Mouse (Mus musculus) hindbrain, embryonic 13.5 days (tissue): ENCODE data around the gene Mtif3. TPM values are rescaled to one million over a fixed set of nuclear protein-coding genes. Genes with fewer than 3 reads are reported as not detected.
A peak's percentile ranks its signal among the peaks of the same experiment; 100 is the strongest.

Source experiments
- ATAC-seq: fragments of 200-750 bp; cut with Nextera tagmentation; 2 replicates; pipeline ENCODE4 v1.8.0; 2017; ENCODE audit warnings: moderate TSS enrichment; ENCODE audit not compliant: low FRiP score
- H3K27ac ChIP-seq: fragments of 300-500 bp; sonication (generic); 2 replicates; pipeline ENCODE4 v1.5.1; 2015; ENCODE audit warnings: inconsistent platforms, mild to moderate bottlenecking, moderate library complexity
- H3K27me3 ChIP-seq: fragments of 300-500 bp; sonication (generic); 2 replicates; pipeline ENCODE4 v1.6.1; 2015; ENCODE audit warnings: mild to moderate bottlenecking, inconsistent platforms
- H3K36me3 ChIP-seq: fragments of 300-500 bp; sonication (generic); 2 replicates; pipeline ENCODE4 v1.6.1; 2015; ENCODE audit warnings: mild to moderate bottlenecking, inconsistent platforms
- H3K4me1 ChIP-seq: fragments of 300-500 bp; sonication (generic); replicated peaks from 2 replicates; pipeline ENCODE4 v1.6.1; 2015; ENCODE audit warnings: inconsistent platforms
- H3K4me2 ChIP-seq: fragments of 300-500 bp; sonication (generic); 2 replicates; pipeline ENCODE4 v1.6.1; 2015; ENCODE audit warnings: inconsistent platforms, mild to moderate bottlenecking, moderate library complexity
- H3K4me3 ChIP-seq: fragments of 300-500 bp; sonication (generic); 2 replicates; pipeline ENCODE4 v1.5.1; 2015; ENCODE audit warnings: mild to moderate bottlenecking, inconsistent platforms
- H3K9ac ChIP-seq: fragments of 300-500 bp; sonication (generic); 2 replicates; pipeline ENCODE4 v1.6.1; 2015; ENCODE audit warnings: mild to moderate bottlenecking, inconsistent platforms
- H3K9me3 ChIP-seq: fragments of 300-500 bp; sonication (generic); 2 replicates; pipeline ENCODE4 v1.6.1; 2016; ENCODE audit warnings: inconsistent platforms
- WGBS: fragments of 180-500 bp; shearing (Covaris S2); methylation state at CpG from one replicate; pipeline ENCODE4 v1.1.7; 2015; 5-methylcytosine and 5-hydroxymethylcytosine counted together
- polyA plus RNA-seq: library from polyadenylated mRNA; unstranded; fragments of >200 nt; fragmentation: Nextera tagmentation; extraction: Ambion mirVana; gene quantifications from 2 replicates; pipeline ENCODE4 v1.2.1, GENCODE M21; 2015

Gene Mtif3
- polyA plus RNA-seq, 1 experiment from 2014 or later = 26.5 TPM

DNA sequence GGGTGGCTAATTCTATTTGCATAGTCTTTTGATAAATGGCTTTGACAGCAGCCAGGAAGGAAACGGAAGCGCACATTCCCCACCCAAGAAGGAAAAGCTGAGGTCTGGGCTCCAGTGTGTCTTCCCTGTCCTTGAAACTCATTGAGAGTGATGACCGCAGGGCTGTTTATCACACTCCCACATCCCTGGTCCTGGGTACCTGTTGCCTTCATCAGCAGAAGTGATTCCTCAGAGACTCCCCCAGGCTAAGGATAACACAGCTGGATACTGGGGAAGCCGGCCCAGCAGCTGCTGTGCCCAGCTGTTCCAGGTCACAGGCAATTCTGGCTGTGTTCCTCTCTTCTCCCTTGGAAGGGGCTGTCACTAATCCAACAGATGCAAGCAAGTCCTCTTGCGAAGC lies 56.1 kb downstream of the Mtif3 start:
- no peaks in the 10 kb centered on the region for H3K9me3 ChIP-seq
- H3K4me1 ChIP-seq = peaks cover 6% of the 10 kb centered on the region
- H3K4me2 ChIP-seq = no peak overlapping the region
- no peak overlapping the region for H3K27ac ChIP-seq
- ATAC-seq = no peak
- H3K27me3 ChIP-seq = peaks cover 23% of the 10 kb centered on the region
- no peak overlapping the region for H3K9ac ChIP-seq
- no peaks in the 10 kb centered on the region for H3K36me3 ChIP-seq
- WGBS = 44% methylated on average over 5 of the region's 5 CpGs
- H3K4me3 ChIP-seq = no peak overlapping the region

DNA sequence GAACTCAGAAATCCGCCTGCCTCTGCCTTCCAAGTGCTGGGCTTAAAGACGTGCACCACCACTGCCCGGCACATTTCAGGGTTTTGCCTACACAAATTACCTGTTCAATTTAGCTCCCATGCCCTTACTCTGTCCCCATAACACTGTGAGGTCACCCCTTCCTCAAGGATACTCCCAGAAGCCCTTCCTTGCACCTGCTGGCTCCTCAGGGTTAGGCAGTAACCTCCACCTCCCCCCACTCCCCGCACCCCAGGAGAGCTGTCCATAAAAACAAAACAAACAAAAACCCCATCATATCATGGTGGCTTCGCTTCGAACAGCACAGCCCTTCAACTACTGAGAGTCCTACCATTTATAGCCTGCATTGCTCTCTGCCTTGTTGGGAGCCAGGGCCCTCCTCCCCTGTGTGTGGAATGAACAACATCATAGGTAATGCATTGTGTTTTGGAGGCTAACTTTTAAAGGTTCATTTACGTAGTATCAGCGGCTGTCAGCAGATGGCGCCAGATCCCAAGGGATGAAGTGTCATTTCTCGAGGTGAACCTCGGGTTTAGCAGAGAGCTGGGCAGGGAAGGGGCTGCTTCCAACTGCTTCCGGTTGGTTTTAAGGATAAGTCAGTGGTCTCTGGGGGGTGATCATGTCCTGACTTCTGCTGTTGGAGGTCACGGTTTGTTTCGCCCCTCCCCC lies 58.0 kb downstream of the Mtif3 start:
- Histone ChIP-seq H3K4me2 (peak overlapping the region; percentile 31; the same call in 1 of the 2 replicates), H3K9me3 (no peaks in the 10 kb centered on the region), H3K4me3 (no peak overlapping the region), H3K4me1 (peaks cover 6% of the 10 kb centered on the region), H3K9ac (no peak overlapping the region), H3K27me3 (peaks cover 13% of the 10 kb centered on the region; the same call in 1 of the 2 replicates), H3K36me3 (no peaks in the 10 kb centered on the region), H3K27ac (no peak overlapping the region)
- ATAC-seq = peak; percentile 47; the same call in 1 of the 2 replicates
- 29% methylated on average over 14 of the region's 14 CpGs for WGBS

DNA sequence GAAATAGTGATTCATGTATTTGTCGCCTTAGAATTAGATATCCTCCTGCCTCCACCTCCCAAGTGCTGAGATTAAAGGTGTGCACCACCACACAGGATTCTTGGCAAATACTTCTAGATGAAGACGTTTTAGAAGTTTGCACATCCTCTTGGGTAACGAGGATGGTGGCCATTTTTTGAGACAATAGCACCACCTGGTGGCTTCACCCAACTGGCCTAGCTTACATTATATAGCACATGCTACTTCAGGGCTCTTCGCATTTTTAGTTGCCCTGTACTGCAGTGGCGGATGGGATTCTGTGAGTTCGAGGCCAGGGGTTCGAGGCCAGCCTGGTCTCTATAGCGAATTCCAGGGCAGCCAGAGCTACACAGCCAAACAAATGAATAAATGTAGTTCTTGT lies 59.2 kb downstream of the Mtif3 start:
- Histone ChIP-seq H3K27ac (no peak overlapping the region), H3K36me3 (no peaks in the 10 kb centered on the region), H3K4me3 (no peak overlapping the region), H3K27me3 (peaks cover 13% of the 10 kb centered on the region; the same call in 1 of the 2 replicates), H3K4me2 (no peak overlapping the region), H3K9ac (no peak overlapping the region), H3K9me3 (no peaks in the 10 kb centered on the region), H3K4me1 (peaks cover 6% of the 10 kb centered on the region)
- ATAC-seq = peak; percentile 39; the same call in 1 of the 2 replicates
- WGBS = 43% methylated on average over 8 of the region's 8 CpGs

Other genes with a start within 250 kb of the Mtif3 start
- 14.6 and 15.2 TPM in 2 replicates for gene Usp12, start 168.8 kb downstream of the Mtif3 start, polyA plus RNA-seq
- gene Rpl21, start 130.9 kb downstream of the Mtif3 start, polyA plus RNA-seq = 378 and 384 TPM in 2 replicates
- gene Rasl11a, start 118.7 kb downstream of the Mtif3 start, polyA plus RNA-seq = 9.0 and 11.9 TPM in 2 replicates
- gene Gtf3a, start 15.1 kb downstream of the Mtif3 start, polyA plus RNA-seq = 99.5 and 102 TPM in 2 replicates
- gene Lnx2, start 112.8 kb upstream of the Mtif3 start, polyA plus RNA-seq = 4.3 and 4.7 TPM in 2 replicates
- gene Polr1d, start 113.2 kb upstream of the Mtif3 start, polyA plus RNA-seq = 103 and 107 TPM in 2 replicates
- 5.8 and 7.2 TPM in 2 replicates for gene Gsx1, start 224.9 kb upstream of the Mtif3 start, polyA plus RNA-seq